Mouse (Mus musculus) lung, adult 18-20 months (tissue): ENCODE measurements at regions not wholly inside any gene's neighbourhood (a gene's known extent, or its start where the extent isn't known, plus 50 kb on each side); places are given as distances from the start of the nearest gene placed in this dataset.

Experiments used
- DNase-seq, 2 experiments: peaks; one replicate each; pipeline ENCODE4 v3.0.0; 2022; ENCODE audit warnings: mixed read lengths in 2 of 2

- DNase-seq: no peak
Observed at GRCm38 (mm10) chr1:44957125-44957524, 354.2 kb upstream of the Col3a1 start.

GRCm38 (mm10) chr1:44987171-44987570 is 324.2 kb upstream of the Col3a1 start:
- no peak for DNase-seq

GRCm38 (mm10) chr1:45020516-45020915 is 290.8 kb upstream of the Col3a1 start:
- DNase-seq: no peak

DNA sequence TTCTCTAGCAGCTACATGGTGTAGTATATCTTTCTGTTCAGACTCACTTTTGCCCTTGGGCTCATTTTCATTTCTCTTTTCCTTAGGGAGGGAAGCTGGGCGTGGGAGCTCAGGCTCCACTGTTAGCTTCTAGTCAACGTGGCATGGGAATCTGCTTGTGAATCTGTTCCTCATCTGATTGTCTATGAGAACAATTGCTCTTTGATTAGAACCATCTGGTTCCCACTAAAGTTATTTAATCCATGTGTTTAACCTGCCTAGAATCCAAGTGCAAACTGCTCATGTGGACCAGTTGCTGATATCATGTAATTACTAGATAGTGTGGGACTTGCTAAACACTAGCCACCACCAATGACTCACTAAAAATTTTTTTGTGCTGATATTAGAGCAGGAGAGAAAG is 290.1 kb upstream of the Col3a1 start:
- DNase-seq: no peak

- peak; percentile 64 to 73 for DNase-seq
Observed at GRCm38 (mm10) chr1:45022146-45022841, 289.0 kb upstream of the Col3a1 start.

- no peak for DNase-seq
Observed at GRCm38 (mm10) chr1:45023336-45023735, 288.0 kb upstream of the Col3a1 start.

DNA sequence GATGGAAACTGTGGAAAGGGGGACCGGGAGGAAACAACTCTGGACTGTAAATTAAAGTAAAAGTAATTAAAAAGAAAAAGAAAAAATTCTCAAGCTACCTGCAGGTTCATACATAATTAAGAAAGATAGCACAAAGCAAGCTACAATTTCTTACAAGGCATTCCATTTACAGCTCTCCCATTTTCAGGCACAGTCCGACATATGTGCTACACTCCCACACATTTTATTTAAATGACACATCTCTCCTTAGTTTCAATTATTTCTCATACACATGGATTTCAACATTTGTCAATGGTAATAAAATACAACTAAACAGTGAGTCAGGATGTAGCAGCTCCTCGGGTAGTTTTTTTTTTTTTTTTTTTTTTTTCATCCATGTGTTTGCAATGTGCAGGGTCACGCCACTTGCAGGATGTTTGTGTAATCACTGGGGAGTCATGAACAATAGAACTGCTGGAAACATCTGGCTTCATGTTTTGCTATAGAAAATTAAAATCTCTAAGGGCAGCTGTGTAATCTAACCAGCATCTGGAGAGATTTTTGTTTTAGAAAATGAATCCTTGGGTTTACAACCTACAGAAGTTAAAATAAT is 279.8 kb upstream of the Col3a1 start:
- DNase-seq: no peak

- DNase-seq: no peak
Observed at GRCm38 (mm10) chr1:45033343-45033742, 278.0 kb upstream of the Col3a1 start.

- no peak for DNase-seq
Observed at GRCm38 (mm10) chr1:45041328-45041727, 270.0 kb upstream of the Col3a1 start.

- DNase-seq: no peak
Observed at GRCm38 (mm10) chr1:45041815-45042214, 269.5 kb upstream of the Col3a1 start.

GRCm38 (mm10) chr1:45043245-45043926 is 268.0 kb upstream of the Col3a1 start:
- no peak for DNase-seq

DNA sequence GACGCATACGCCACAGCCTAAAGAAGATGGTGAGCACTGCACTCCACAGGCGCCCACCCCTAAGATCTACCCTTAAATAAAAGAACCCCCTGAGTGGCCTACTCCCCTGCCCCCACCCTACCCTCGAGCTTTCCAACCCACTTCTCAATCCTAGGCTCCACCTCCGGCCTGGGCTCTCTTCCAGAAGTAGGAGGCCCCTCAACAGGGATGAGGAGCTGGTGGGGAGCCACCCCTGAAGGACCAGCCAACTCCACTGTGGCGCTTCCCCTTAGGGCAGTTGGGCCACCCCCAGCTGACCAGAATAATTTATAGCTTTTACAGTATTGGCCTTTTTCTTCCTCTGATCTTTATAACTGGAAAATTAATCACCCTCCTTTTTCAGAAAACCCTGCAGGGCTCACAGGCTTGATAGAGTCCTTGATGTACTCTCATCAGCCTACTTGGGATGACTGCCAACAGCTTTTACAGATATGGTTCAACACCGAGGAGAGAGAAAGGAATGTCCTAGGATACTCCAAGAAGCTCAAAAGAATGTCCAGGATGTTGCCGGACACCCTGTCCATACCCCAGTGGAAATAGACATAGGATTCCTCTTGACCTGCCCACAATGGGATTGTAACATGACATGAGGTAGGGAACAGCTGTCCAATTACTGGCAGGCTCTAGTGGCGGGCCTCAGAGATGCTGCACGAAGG is 220.3 kb upstream of the Col3a1 start:
- no peak for DNase-seq

GRCm38 (mm10) chr1:45100966-45101365 is 210.4 kb upstream of the Col3a1 start:
- no peak for DNase-seq

- DNase-seq: no peak
Observed at GRCm38 (mm10) chr1:45116409-45117144, 194.8 kb upstream of the Col3a1 start.

GRCm38 (mm10) chr1:45135152-45135714 is 176.1 kb upstream of the Col3a1 start:
- DNase-seq: no peak

DNA sequence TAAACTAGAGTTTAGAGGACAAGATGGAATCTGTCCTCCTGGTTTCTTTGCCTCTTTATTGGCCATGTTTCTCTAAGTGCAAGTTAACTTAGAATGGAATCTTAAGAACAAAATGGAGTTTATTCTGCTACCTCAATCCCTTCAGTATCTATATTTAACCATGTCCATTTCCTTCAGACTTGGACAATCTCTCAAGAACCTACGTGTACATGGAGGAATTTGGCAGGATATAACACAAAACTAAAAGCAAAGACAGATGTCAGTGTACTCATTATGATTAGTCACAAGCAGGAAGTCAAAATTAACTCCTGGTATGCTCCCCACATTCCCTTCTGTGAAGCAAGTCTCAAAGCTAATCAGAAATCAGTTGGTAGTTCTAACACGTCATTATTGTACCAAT is 164.3 kb upstream of the Col3a1 start:
- no peak for DNase-seq

DNA sequence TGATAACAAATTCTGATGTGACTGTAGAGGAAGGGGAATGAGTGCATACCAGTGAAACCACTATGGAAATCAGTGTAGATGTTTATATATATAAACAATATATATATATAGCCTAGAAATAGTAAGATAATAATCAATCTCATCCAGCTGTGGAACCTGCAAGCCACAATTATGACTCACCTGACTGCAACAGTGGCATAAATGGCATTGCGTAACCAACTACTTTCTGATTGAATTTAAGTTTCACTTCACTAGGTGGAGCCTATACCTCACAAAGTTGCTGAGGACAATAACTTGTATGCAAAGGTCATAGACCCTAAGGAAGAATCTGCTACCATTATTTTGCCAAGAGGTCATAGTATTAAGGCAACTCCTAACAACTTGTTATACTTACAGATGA is 129.7 kb upstream of the Col3a1 start:
- DNase-seq: no peak

GRCm38 (mm10) chr1:45185341-45185740 is 126.0 kb upstream of the Col3a1 start:
- DNase-seq: no peak

DNA sequence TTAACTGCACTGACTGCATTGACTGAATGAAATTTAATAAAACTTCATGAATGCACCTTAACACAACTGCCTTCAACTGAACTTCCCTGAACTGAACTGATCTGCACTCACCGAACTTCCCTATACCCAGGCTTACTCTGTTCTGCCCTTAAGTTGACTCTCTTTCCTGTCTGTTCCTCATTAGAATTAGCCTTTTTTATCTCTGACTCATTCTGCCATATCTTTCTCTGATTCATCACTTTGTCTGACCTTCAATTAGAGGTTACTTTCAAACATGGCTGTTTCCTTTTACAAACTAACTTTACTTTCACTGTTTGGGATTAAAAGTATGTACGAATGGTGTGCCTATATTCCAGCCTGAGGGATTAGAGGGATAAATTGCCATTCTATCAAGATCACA is 103.4 kb upstream of the Col3a1 start:
- no peak for DNase-seq

DNA sequence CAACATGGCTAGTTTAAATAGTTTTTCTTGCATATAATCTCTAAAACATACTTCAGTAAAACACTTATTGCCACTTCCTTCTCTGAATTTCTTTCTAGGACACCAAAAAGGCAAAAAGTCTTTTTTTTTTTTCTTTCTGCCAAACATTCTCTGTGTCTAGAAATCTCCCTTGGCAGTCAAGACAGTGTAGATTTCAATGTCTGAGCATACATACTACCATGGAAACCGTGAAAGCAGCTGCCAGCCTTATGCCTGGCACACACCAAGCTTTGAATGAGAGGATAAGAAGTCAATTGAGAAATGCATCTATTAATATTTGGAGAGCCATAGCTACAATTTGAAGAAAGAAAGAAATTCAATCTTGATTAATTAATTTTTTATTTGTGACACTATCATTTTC is 95.1 kb upstream of the Col3a1 start:
- no peak for DNase-seq
